Mouse (Mus musculus) midbrain, embryonic 14.5 days (tissue): Measurements from ENCODE around the gene Mical1. TPM values are rescaled to one million over a fixed set of nuclear protein-coding genes. Genes with fewer than 3 reads are reported as not detected.
"Not testable (repeated sequence)": the region's sequence is repeated elsewhere in the genome, so short reads cannot be mapped to it uniquely, and the experiment has no call there.

ENCODE experiments used
- ATAC-seq: fragments of 200-750 bp; cut with Nextera tagmentation; 2 replicates; pipeline ENCODE4 v1.8.0; 2017; ENCODE audit warnings: moderate number of reproducible peaks, moderate library complexity; ENCODE audit not compliant: low FRiP score, low TSS enrichment
- DNase-seq: peaks from one replicate; pipeline ENCODE4 v3.0.0-alpha.2; 2015
- H3K27ac ChIP-seq: fragments of 300-500 bp; sonication (generic); replicated peaks from 2 replicates; pipeline ENCODE4 v1.5.1; 2014; ENCODE audit warnings: mild to moderate bottlenecking, low read depth, low read length, moderate library complexity
- H3K27me3 ChIP-seq: fragments of 300-500 bp; sonication (generic); 2 replicates; pipeline ENCODE4 v1.6.1; 2014; ENCODE audit warnings: low read length, control low read depth, mixed read lengths; ENCODE audit not compliant: control insufficient read depth, insufficient read depth
- H3K36me3 ChIP-seq: fragments of 300-500 bp; sonication (generic); 2 replicates; pipeline ENCODE4 v1.6.1; 2014; ENCODE audit warnings: low read length, control low read depth; ENCODE audit not compliant: control insufficient read depth, insufficient read depth
- H3K4me1 ChIP-seq: fragments of 300-500 bp; sonication (generic); 2 replicates; pipeline ENCODE4 v1.6.1; 2014; ENCODE audit warnings: mild to moderate bottlenecking, antibody characterized with exemption, low read length, control low read depth; ENCODE audit not compliant: control insufficient read depth, insufficient read depth
- H3K4me2 ChIP-seq: fragments of 300-500 bp; sonication (generic); 2 replicates; pipeline ENCODE4 v1.6.1; 2014; ENCODE audit warnings: mild to moderate bottlenecking, low read length, moderate library complexity
- H3K4me3 ChIP-seq: fragments of 300-500 bp; sonication (generic); replicated peaks from 2 replicates; pipeline ENCODE4 v1.5.1; 2014; ENCODE audit warnings: low read depth, low read length
- H3K9ac ChIP-seq: fragments of 300-500 bp; sonication (generic); replicated peaks from 2 replicates; pipeline ENCODE4 v1.6.1; 2014; ENCODE audit warnings: mild to moderate bottlenecking, low read length, moderate library complexity
- H3K9me3 ChIP-seq: fragments of 300-500 bp; sonication (generic); 2 replicates; pipeline ENCODE4 v1.6.1; 2016; ENCODE audit warnings: low read length, control low read depth, mixed read lengths; ENCODE audit not compliant: control insufficient read depth
- WGBS: fragments of 180-500 bp; shearing (Covaris S2); extraction: QIAGEN DNeasy Blood & Tissue Kit; methylation state at CpG from one replicate; pipeline ENCODE4 v1.1.7; 2014; 5-methylcytosine and 5-hydroxymethylcytosine counted together
- polyA plus RNA-seq: library from polyadenylated mRNA; unstranded; fragments of >200 nt; fragmentation: Nextera tagmentation; extraction: Ambion mirVana; gene quantifications from 2 replicates; pipeline ENCODE4 v1.2.1, GENCODE M21; 2014

Gene Mical1
- polyA plus RNA-seq, 1 experiment from 2014 or later, result 20.5 TPM

DNA sequence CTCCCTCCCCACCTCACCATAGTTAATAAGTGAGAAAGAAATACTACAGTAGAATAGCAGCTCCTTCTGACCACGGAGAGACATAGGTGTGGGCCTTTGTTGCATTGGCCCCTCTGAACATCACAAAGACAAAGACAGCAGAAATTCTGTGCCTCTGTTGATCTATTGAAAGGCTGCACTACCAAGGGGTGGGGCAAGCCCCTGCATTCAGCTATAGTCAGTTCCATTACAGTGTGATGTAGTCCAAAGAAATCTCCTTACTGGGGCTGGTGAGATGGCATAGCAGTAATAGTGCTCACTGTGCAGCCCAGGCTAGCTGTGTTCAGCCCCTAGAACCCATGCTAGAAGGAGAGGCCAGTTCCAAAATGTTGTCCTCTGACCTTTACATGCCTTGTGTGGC, 28.9 kb downstream of the Mical1 start:
- Histone ChIP-seq H3K4me2 (no peak overlapping the region), H3K27ac (no peak overlapping the region), H3K36me3 (no peaks in the 10 kb centered on the region), H3K4me3 (no peak overlapping the region), H3K27me3 (no peaks in the 10 kb centered on the region), H3K9me3 (no peaks in the 10 kb centered on the region), H3K4me1 (no peaks in the 10 kb centered on the region), H3K9ac (0 out of 2 replicates have a peak overlapping the region, but pooled peaks have one; percentile 9)
- ATAC-seq (no peak), DNase-seq (no peak)
- WGBS, result 86% methylated on average over 1 of the region's 1 CpGs

DNA sequence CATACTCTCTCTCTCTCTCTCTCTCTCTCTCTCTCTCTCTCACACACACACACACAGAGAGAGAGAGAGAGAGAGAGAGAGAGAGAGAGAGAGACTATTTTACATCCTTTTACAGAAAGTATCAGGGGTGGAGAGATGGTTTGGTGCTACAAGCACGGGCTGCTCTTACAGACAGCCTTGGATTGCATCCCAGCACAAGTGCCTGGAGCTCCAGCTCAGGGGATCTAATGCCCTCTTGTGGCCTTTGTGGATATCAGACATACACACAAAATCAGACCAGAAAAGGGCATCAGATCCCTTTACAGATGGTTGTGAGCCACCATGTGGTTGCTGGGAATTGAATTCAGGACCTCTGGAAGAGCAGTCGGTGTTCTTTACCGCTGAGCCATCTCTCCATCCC, 29.3 kb downstream of the Mical1 start:
- H3K9ac ChIP-seq, result not testable (repeated sequence)

DNA sequence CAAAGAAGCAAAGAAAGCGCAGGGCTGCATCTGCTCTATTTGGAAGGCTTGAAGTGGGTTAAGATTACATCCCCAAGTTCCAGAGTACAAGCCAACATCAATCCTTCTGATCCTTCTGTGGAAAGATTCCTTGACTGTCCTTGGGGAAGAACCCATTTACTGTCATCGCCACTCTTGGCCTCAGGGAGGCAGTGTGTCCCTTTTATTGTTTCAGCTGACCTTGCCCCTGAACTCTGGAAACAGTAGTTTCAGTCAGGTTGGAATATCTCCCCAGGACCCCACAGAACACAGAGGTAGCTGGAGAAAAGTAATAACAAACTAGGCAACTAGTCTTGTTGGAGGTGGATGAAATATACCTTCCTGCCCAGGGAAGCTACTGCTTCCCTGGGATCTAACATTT, 33.0 kb downstream of the Mical1 start:
- Histone ChIP-seq H3K27me3 (no peaks in the 10 kb centered on the region), H3K4me3 (no peak overlapping the region), H3K4me2 (no peak overlapping the region), H3K4me1 (no peaks in the 10 kb centered on the region), H3K36me3 (no peaks in the 10 kb centered on the region), H3K9me3 (no peaks in the 10 kb centered on the region), H3K27ac (no peak overlapping the region), H3K9ac (no peak overlapping the region)
- whole genome bisulfite sequencing, result 33% methylated on average over 2 of the region's 2 CpGs
- ATAC-seq (no peak), DNase-seq (no peak)

More for the DNA sequence above, 29.3 kb downstream of the Mical1 start:
- 3% methylated on average over 3 of the region's 3 CpGs for WGBS
- H3K27ac ChIP-seq, H3K4me2 ChIP-seq, H3K9me3 ChIP-seq, H3K36me3 ChIP-seq, H3K27me3 ChIP-seq, H3K4me3 ChIP-seq, H3K4me1 ChIP-seq, ATAC-seq: not testable (repeated sequence)
- peak; percentile 91 for DNase-seq

DNA sequence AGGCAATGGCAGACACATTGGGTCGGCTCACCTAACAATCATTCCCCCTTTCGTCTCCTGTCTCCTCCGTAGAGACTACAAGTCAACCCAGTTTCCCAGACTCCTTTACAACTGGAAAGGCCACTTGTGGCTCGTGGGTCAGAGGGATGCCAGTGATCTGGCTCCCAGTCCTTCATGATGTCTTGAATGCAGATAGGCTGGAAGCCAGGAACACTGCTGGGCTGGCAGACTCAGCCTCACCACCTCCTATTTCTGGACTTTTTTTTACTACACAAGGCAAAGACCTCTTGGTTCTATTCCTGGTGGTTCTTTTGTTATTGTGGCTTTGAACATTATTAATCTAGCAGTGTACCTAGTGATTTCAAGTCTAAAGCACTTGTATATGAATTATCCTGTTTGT, 38.2 kb downstream of the Mical1 start:
- Histone ChIP-seq H3K4me1 (no peaks in the 10 kb centered on the region), H3K4me2 (no peak overlapping the region), H3K4me3 (no peak overlapping the region), H3K36me3 (no peaks in the 10 kb centered on the region), H3K9ac (no peak overlapping the region), H3K27me3 (no peaks in the 10 kb centered on the region), H3K27ac (no peak overlapping the region), H3K9me3 (no peaks in the 10 kb centered on the region)
- WGBS, result 74% methylated on average over 4 of the region's 4 CpGs
- ATAC-seq (no peak), DNase-seq (no peak)

DNA sequence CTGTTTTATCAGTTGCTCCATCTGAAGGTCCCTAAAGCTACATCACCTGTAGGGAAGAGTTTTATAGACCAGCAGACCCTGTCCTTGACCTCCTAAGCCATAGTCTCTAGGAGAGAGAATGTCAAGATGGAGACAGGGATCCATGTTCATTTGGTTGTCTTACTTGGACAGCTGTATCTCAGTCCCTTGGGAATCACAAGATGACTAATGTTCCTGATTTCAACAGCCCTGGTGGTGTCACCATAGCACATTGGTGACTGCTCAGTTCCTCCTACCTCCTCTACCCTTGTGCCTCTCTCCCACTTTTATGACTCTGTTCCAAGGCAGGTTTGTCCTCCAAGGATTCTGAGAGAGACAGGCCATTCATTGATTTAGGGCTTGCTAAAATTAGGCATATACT, 38.8 kb downstream of the Mical1 start:
- H3K27ac ChIP-seq, result no peak overlapping the region
- no peaks in the 10 kb centered on the region for H3K36me3 ChIP-seq
- H3K4me1 ChIP-seq, result no peaks in the 10 kb centered on the region
- no peak for ATAC-seq
- no peak overlapping the region for H3K9ac ChIP-seq
- DNase-seq, result no peak
- no peaks in the 10 kb centered on the region for H3K27me3 ChIP-seq
- no peak overlapping the region for H3K4me3 ChIP-seq
- no peaks in the 10 kb centered on the region for H3K9me3 ChIP-seq
- no peak overlapping the region for H3K4me2 ChIP-seq

DNA sequence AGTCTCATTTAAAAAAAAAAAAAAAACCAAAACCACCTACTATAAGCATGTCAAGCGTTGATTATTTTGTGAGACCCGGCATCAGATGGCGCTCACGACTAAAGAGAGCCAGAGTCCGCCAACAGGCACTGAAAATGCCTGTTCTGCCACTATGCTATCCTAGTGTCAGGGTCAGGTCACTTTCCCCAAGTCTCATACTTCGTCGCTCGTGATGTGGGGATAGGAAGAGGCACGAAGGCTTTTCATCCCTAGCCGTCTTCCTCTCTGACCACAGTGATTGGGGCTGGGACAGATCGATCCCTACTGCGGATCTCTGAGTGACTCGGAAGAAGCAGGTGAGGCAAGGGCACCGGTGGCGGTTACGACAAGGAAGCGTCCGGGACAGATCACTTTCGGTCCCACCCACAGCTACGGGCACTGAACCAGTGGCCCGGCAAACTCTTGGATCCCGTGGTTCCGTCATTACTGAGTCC, 42.4 kb downstream of the Mical1 start:
- peak overlapping the region; percentile 98 for H3K27ac ChIP-seq
- H3K4me3 ChIP-seq, result peak overlapping the region; percentile 90
- H3K36me3 ChIP-seq, result no peaks in the 10 kb centered on the region
- ATAC-seq (peak; percentile 63), DNase-seq (peak; percentile 81)
- under 1% methylated on average over 23 of the region's 23 CpGs for WGBS
- H3K9me3 ChIP-seq, result no peaks in the 10 kb centered on the region
- H3K4me1 ChIP-seq, result peaks cover 27% of the 10 kb centered on the region
- H3K4me2 ChIP-seq, result peak overlapping the region; percentile 93
- H3K27me3 ChIP-seq, result no peaks in the 10 kb centered on the region
- H3K9ac ChIP-seq, result peak overlapping the region; percentile 64

DNA sequence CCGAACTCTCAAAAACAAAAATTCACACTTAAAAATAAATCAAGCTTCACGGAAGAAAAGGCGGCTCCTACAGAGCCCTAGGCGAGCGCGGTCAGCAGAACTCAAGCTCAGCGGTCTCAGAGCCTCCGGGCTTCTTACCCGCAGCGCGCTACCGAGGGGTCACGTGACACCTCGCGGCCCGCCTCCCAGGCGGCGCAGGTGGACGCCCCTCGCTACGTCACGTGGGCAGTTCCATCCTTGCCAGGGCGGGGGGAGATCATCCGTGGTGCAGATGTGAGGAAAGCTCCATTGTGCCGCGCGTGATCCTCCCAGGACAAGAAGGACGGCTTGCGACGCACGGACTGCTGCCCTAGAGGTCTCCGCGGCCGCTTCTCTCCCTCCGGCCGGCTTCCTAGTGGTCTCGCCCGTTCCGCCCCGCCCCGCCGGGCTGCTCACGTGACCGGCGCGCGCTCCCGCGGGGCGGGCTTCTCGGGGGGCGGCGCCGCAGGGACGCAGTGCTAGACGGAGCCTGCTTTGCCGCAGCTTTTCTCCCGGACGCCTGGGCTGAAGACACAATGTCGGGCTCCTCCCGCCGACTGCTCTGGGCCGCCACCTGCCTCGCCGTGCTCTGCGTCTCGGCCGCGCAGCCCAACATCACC, 43.0 kb downstream of the Mical1 start, which contains the start of gene Cd164:
TSS of gene Cd164 (plus strand) at position 434 of the 638 bp plus-strand sequence.
- no peaks in the 10 kb centered on the region for H3K27me3 ChIP-seq
- under 1% methylated on average over 69 of the region's 69 CpGs for WGBS
- peak within 1 kb of the TSS; percentile 64 for H3K9ac ChIP-seq
- H3K4me2 ChIP-seq, result peak within 1 kb of the TSS; percentile 93
- H3K9me3 ChIP-seq, result no peaks in the 10 kb centered on the region
- DNase-seq (peak; percentile 97), ATAC-seq (peak; percentile 93)
- no peaks in the 10 kb centered on the region for H3K36me3 ChIP-seq
- peak within 1 kb of the TSS; percentile 98 for H3K27ac ChIP-seq
- peaks cover 27% of the 10 kb centered on the region for H3K4me1 ChIP-seq
- H3K4me3 ChIP-seq, result peak within 1 kb of the TSS; percentile 90

DNA sequence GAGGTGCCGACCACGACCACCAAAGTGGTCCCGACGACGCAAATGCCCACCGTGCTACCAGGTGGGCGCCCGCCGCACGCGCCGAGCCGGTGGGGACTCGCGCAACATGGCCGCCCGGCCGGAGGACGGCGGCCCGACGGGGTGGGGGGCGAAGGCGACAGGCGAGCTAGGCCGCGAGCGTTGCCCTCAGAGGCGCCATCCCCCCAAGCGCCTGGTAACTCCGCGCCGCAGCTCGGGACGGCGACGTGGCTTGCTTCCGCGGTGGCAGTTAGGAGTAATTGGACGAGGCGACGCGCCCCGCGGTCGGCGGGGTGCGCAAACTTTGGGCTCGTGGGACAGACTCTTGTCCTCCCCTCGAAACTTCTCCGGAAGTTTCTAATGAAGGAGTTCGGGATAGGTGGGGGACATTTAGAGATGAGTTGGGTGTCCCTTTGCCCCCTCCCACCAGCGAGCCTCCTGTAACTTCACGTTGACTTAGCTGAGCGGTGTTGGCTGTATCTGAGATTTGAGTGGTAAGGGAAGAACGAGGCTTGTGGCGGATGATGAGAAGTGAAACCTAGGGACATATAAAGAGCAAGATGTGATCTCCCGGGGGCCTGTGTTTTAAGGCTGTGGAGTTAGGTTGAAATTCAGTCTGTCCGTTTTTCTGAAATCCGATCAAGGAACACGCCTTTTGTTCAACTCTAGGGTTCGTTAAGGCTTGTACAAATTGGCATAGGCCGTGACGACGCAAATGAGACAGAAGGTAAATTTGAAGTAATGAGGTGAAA, 43.7 kb downstream of the Mical1 start:
- DNase-seq (peak; percentile 72), ATAC-seq (peak; percentile 0)
- Histone ChIP-seq H3K4me3 (peak overlapping the region; percentile 90), H3K4me2 (peak overlapping the region; percentile 93), H3K4me1 (peaks cover 27% of the 10 kb centered on the region), H3K27me3 (no peaks in the 10 kb centered on the region), H3K36me3 (peaks cover 5% of the 10 kb centered on the region; the same call in 1 of the 2 replicates), H3K27ac (peak overlapping the region; percentile 98), H3K9ac (peak overlapping the region; percentile 64), H3K9me3 (no peaks in the 10 kb centered on the region)
- under 1% methylated on average over 65 of the region's 65 CpGs for WGBS

DNA sequence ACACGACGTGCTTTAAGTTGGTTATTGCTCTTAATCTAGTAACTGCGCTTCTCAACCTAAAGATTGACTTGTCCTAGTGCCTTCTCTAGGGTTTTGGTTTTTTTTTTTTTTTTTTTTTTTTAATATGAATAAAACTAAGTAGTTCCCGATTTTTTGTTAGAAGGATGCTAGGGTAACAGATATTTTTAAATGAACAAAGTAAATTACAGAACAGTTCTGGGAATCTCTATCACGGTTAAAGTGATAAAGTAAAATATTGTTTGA, 44.2 kb downstream of the Mical1 start:
- no peak for DNase-seq
- 6% methylated on average over 5 of the region's 5 CpGs for WGBS
- peak overlapping the region; percentile 93 for H3K4me2 ChIP-seq
- no peak overlapping the region for H3K27ac ChIP-seq
- H3K4me1 ChIP-seq, result peaks cover 27% of the 10 kb centered on the region
- peak overlapping the region; percentile 64; the same call in 1 of the 2 replicates for H3K9ac ChIP-seq
- H3K4me3 ChIP-seq, result peak overlapping the region; percentile 90
- H3K36me3 ChIP-seq, result peaks cover 5% of the 10 kb centered on the region; the same call in 1 of the 2 replicates
- ATAC-seq, result no peak
- H3K9me3 ChIP-seq, result no peaks in the 10 kb centered on the region
- no peaks in the 10 kb centered on the region for H3K27me3 ChIP-seq
